Mouse (Mus musculus) lung, adult 2 months (tissue): ENCODE measurements around the gene Ipmk.

Experiments used
- CTCF ChIP-seq: fragments of 200-500 bp; IDR thresholded peaks from 2 replicates; pipeline ENCODE4 v1.5.1; 2011; ENCODE audit warnings: mild to moderate bottlenecking, low read length, control low read depth; ENCODE audit not compliant: insufficient read depth
- POLR2A ChIP-seq: fragments of 200-500 bp; IDR thresholded peaks from 2 replicates; pipeline ENCODE4 v1.6.1; 2011; ENCODE audit warnings: low read depth, mild to moderate bottlenecking, control low read depth, low read length, borderline replicate concordance; ENCODE audit errors: extremely low read depth

DNA sequence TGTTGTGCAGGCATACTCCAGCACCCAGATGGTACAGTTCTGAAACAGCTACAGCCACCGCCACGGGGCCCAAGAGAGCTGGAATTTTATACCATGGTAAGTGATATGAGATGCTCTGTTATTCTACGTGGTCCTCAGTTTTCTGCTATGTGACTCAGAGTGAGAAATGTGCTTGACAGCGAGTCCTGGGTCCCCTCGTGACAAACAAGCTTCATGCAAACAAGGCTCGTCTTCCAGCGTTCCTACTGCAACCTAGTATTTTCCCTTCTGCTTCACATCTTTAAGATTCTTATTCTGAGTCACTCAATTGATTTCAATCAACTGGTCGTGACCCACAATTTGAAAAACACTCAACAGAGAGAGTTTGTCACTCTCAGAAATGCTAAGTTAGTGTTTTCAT, 15.9 kb downstream of the Ipmk start:
- TF ChIP-seq CTCF (no peak), POLR2A (no peak)
